Mouse (Mus musculus) forebrain, postnatal 0 days (tissue): ENCODE results near the gene Ly6g5b. TPM values are rescaled to one million over a fixed set of nuclear protein-coding genes. Genes with fewer than 3 reads are reported as not detected.

Source experiments
- ATAC-seq: fragments of 200-750 bp; cut with Nextera tagmentation; 2 replicates; pipeline ENCODE4 v1.8.0; 2017; ENCODE audit warnings: mild to moderate bottlenecking, moderate library complexity
- DNase-seq: peaks from one replicate; pipeline ENCODE4 v3.0.0-alpha.2; 2015
- H3K27ac ChIP-seq: fragments of 300-500 bp; sonication (generic); 2 replicates; pipeline ENCODE4 v1.5.1; 2014; ENCODE audit warnings: low read depth, mild to moderate bottlenecking, antibody characterized with exemption, low read length, moderate library complexity, mixed read lengths
- H3K27me3 ChIP-seq: fragments of 300-500 bp; sonication (generic); 2 replicates; pipeline ENCODE4 v1.6.1; 2014; ENCODE audit warnings: mild to moderate bottlenecking, low read length, mixed read lengths; ENCODE audit not compliant: insufficient read depth
- H3K36me3 ChIP-seq: fragments of 300-500 bp; sonication (generic); 2 replicates; pipeline ENCODE4 v1.6.1; 2014; ENCODE audit warnings: mild to moderate bottlenecking, moderate library complexity; ENCODE audit not compliant: insufficient read depth
- H3K4me1 ChIP-seq: fragments of 300-500 bp; sonication (generic); 2 replicates; pipeline ENCODE4 v1.6.1; 2014; ENCODE audit warnings: antibody characterized with exemption; ENCODE audit not compliant: insufficient read depth
- H3K4me2 ChIP-seq: fragments of 300-500 bp; sonication (generic); 2 replicates; pipeline ENCODE4 v1.6.1; 2014; ENCODE audit warnings: low read depth, mild to moderate bottlenecking, moderate library complexity
- H3K4me3 ChIP-seq: fragments of 300-500 bp; sonication (generic); 2 replicates; pipeline ENCODE4 v1.5.1; 2014; ENCODE audit warnings: low read depth, low read length, mixed read lengths
- H3K9ac ChIP-seq: fragments of 300-500 bp; sonication (generic); 2 replicates; pipeline ENCODE4 v1.6.1; 2014; ENCODE audit warnings: mild to moderate bottlenecking
- H3K9me3 ChIP-seq: fragments of 300-500 bp; sonication (generic); 2 replicates; pipeline ENCODE4 v1.6.1; 2016; ENCODE audit warnings: low read length
- CTCF ChIP-seq: sonication (generic); IDR thresholded peaks from 2 replicates; pipeline ENCODE4 v1.5.1; 2016; ENCODE audit warnings: antibody characterized with exemption, control low read depth, low read depth
- WGBS: fragments of 180-500 bp; shearing (Covaris S2); extraction: QIAGEN DNeasy Blood & Tissue Kit; methylation state at CpG from one replicate; pipeline ENCODE4 v1.1.7; 2014; 5-methylcytosine and 5-hydroxymethylcytosine counted together
- polyA plus RNA-seq: library from polyadenylated mRNA; unstranded; fragments of >200 nt; fragmentation: Nextera tagmentation; extraction: Ambion mirVana; gene quantifications from 2 replicates; pipeline ENCODE4 v1.2.1, GENCODE M21; 2015
- total RNA-seq: library from RNA; depleted of rRNA; stranded (reverse); fragments of >200 nt; gene quantifications from 2 replicates; pipeline ENCODE4 v1.2.3, GENCODE M21; 2014

Ly6g5b gene
- total and polyA plus RNA-seq, 2 experiments from 2014 or later: 1.1 TPM

GRCm38 (mm10) chr17:35096597-35096996 lies 18.6 kb downstream of the Ly6g5b start:
- 89% methylated on average over 12 of the region's 12 CpGs for WGBS
- no peak for DNase-seq
- no peak overlapping the region for H3K27ac ChIP-seq
- ATAC-seq: no peak
- no peak overlapping the region for H3K4me3 ChIP-seq
- no peaks in the 10 kb centered on the region for H3K27me3 ChIP-seq
- no peak overlapping the region for H3K9ac ChIP-seq
- no peak overlapping the region for H3K4me2 ChIP-seq
- H3K9me3 ChIP-seq: no peaks in the 10 kb centered on the region
- peaks cover 81% of the 10 kb centered on the region for H3K36me3 ChIP-seq
- no peaks in the 10 kb centered on the region for H3K4me1 ChIP-seq
- no peak for TF ChIP-seq CTCF

- peaks cover 66% of the 10 kb centered on the region for H3K36me3 ChIP-seq
- no peak overlapping the region for H3K4me3 ChIP-seq
- no peaks in the 10 kb centered on the region for H3K27me3 ChIP-seq
- DNase-seq (no peak), ATAC-seq (no peak)
- no peaks in the 10 kb centered on the region for H3K9me3 ChIP-seq
- no peak overlapping the region for H3K9ac ChIP-seq
- WGBS: 92% methylated on average over 15 of the region's 15 CpGs
- no peak overlapping the region for H3K27ac ChIP-seq
- peaks cover 3% of the 10 kb centered on the region; the same call in 1 of the 2 replicates for H3K4me1 ChIP-seq
- no peak for TF ChIP-seq CTCF
- H3K4me2 ChIP-seq: no peak overlapping the region
These were observed 20.5 kb downstream of the Ly6g5b start for GRCm38 (mm10) chr17:35094475-35095365.

GRCm38 (mm10) chr17:35092403-35093198 lies 22.6 kb downstream of the Ly6g5b start:
- DNase-seq: no peak
- WGBS: 87% methylated on average over 14 of the region's 14 CpGs
- ATAC-seq: no peak
- H3K27ac ChIP-seq: no peak overlapping the region
- H3K4me2 ChIP-seq: no peak overlapping the region
- no peaks in the 10 kb centered on the region for H3K27me3 ChIP-seq
- no peaks in the 10 kb centered on the region for H3K9me3 ChIP-seq
- peaks cover 3% of the 10 kb centered on the region; the same call in 1 of the 2 replicates for H3K4me1 ChIP-seq
- TF ChIP-seq CTCF: no peak
- no peak overlapping the region for H3K9ac ChIP-seq
- no peak overlapping the region for H3K4me3 ChIP-seq
- H3K36me3 ChIP-seq: peaks cover 47% of the 10 kb centered on the region

GRCm38 (mm10) chr17:35090166-35090932 lies 24.9 kb downstream of the Ly6g5b start:
- peak overlapping the region; percentile 90 for H3K9ac ChIP-seq
- TF ChIP-seq CTCF: no peak
- peaks cover 31% of the 10 kb centered on the region for H3K36me3 ChIP-seq
- H3K4me2 ChIP-seq: peak overlapping the region; percentile 61
- H3K27me3 ChIP-seq: no peaks in the 10 kb centered on the region
- peak overlapping the region; percentile 99; the same call in 1 of the 2 replicates for H3K27ac ChIP-seq
- WGBS: 44% methylated on average over 8 of the region's 8 CpGs
- DNase-seq (no peak), ATAC-seq (no peak)
- H3K4me1 ChIP-seq: peaks cover 3% of the 10 kb centered on the region; the same call in 1 of the 2 replicates
- H3K9me3 ChIP-seq: no peaks in the 10 kb centered on the region
- H3K4me3 ChIP-seq: peak overlapping the region; percentile 71

GRCm38 (mm10) chr17:35088825-35089644 lies 26.2 kb downstream of the Ly6g5b start, which contains the start of gene Abhd16a:
Abhd16a (plus strand) TSS chr17:35089263.
- 4% methylated on average over 66 of the region's 67 CpGs for WGBS
- H3K4me1 ChIP-seq: peaks cover 3% of the 10 kb centered on the region; the same call in 1 of the 2 replicates
- 0 out of 2 replicates have a peak, but pooled peaks have one; percentile 6 for TF ChIP-seq CTCF
- peaks cover 23% of the 10 kb centered on the region for H3K36me3 ChIP-seq
- H3K9me3 ChIP-seq: no peaks in the 10 kb centered on the region
- H3K4me2 ChIP-seq: peak within 1 kb of the TSS; percentile 61
- H3K9ac ChIP-seq: peak within 1 kb of the TSS; percentile 90
- H3K27me3 ChIP-seq: no peaks in the 10 kb centered on the region
- H3K4me3 ChIP-seq: peak within 1 kb of the TSS; percentile 71
- peak; percentile 97 for ATAC-seq
- peak within 1 kb of the TSS; percentile 99 for H3K27ac ChIP-seq
- DNase-seq: peak; percentile 97

GRCm38 (mm10) chr17:35088151-35088550 lies 27.1 kb downstream of the Ly6g5b start:
- 51% methylated on average over 2 of the region's 2 CpGs for WGBS
- H3K4me3 ChIP-seq: no peak overlapping the region
- peaks cover 17% of the 10 kb centered on the region for H3K36me3 ChIP-seq
- no peaks in the 10 kb centered on the region for H3K27me3 ChIP-seq
- DNase-seq (peak; percentile 43), ATAC-seq (no peak; the same call in 1 of the 2 replicates)
- peaks cover 3% of the 10 kb centered on the region; the same call in 1 of the 2 replicates for H3K4me1 ChIP-seq
- no peak overlapping the region for H3K9ac ChIP-seq
- H3K9me3 ChIP-seq: no peaks in the 10 kb centered on the region
- H3K27ac ChIP-seq: 0 out of 2 replicates have a peak overlapping the region, but pooled peaks have one; percentile 1
- no peak overlapping the region for H3K4me2 ChIP-seq
- TF ChIP-seq CTCF: peak; percentile 63
